Mouse (Mus musculus) heart, adult 2 months (tissue): ENCODE measurements around the gene Selenoo. TPM values are rescaled to one million over a fixed set of nuclear protein-coding genes. Genes with fewer than 3 reads are reported as not detected.

Experiments used
- DNase-seq, 2 experiments: peaks; one replicate each; pipeline ENCODE4 v3.0.0; 2021
- H3K27ac ChIP-seq: fragments of 200-600 bp; 2 replicates; pipeline ENCODE4 v1.8.1; 2022
- H3K27me3 ChIP-seq: fragments of 200-500 bp; 2 replicates; pipeline ENCODE4 v1.6.1; 2012; ENCODE audit warnings: mild to moderate bottlenecking, low read length, inconsistent platforms, mixed read lengths; ENCODE audit not compliant: control insufficient read depth, insufficient read depth
- H3K36me3 ChIP-seq: fragments of 200-500 bp; 2 replicates; pipeline ENCODE4 v1.6.1; 2012; ENCODE audit warnings: low read length, inconsistent platforms; ENCODE audit not compliant: control insufficient read depth, insufficient read depth
- H3K4me1 ChIP-seq: fragments of 200-500 bp; 2 replicates; pipeline ENCODE4 v1.6.1; 2011; ENCODE audit warnings: low read length; ENCODE audit not compliant: control insufficient read depth, insufficient read depth
- H3K4me3 ChIP-seq: fragments of 200-600 bp; 2 replicates; pipeline ENCODE4 v1.8.1; 2022
- H3K79me2 ChIP-seq: fragments of 200-500 bp; replicated peaks from 2 replicates; pipeline ENCODE4 v1.6.1; 2012; ENCODE audit warnings: mild to moderate bottlenecking, inconsistent platforms, low read length, moderate library complexity, mixed read lengths; ENCODE audit not compliant: control insufficient read depth, insufficient read depth
- H3K9ac ChIP-seq: fragments of 200-500 bp; 2 replicates; pipeline ENCODE4 v1.6.1; 2012; ENCODE audit warnings: low read depth, mild to moderate bottlenecking, control low read depth, inconsistent platforms, low read length, mixed read lengths
- CTCF ChIP-seq: fragments of 200-600 bp; IDR thresholded peaks from 2 replicates; pipeline ENCODE4 v1.8.1; 2022; ENCODE audit warnings: antibody characterized with exemption, mild to moderate bottlenecking, moderate library complexity
- EP300 ChIP-seq: fragments of 200-500 bp; IDR thresholded peaks from 2 replicates; pipeline ENCODE4 v1.6.1; 2011; ENCODE audit warnings: low read depth, low read length, control low read depth; ENCODE audit not compliant: insufficient read depth
- POLR2A ChIP-seq: fragments of 200-500 bp; IDR thresholded peaks from 2 replicates; pipeline ENCODE4 v1.6.1; 2011; ENCODE audit warnings: mild to moderate bottlenecking, low read depth, low read length, control low read depth; ENCODE audit not compliant: insufficient read depth
- WGBS: fragments of 180-500 bp; shearing (Covaris S2); methylation state at CpG from one replicate; pipeline ENCODE4 v1.1.7; 2018; 5-methylcytosine and 5-hydroxymethylcytosine counted together
- intact Hi-C: fragments of 180-260 bp; cut with DNase I; formaldehyde crosslinking; loops from one replicate; pipeline ENCODE4 v1.15.1; 2025
- polyA plus RNA-seq: library from polyadenylated mRNA; depleted of rRNA; stranded (reverse); fragments of >200 nt; gene quantifications from 2 replicates; pipeline ENCODE4 v1.2.3, GENCODE M21; 2012
- total RNA-seq, 2 experiments: library from RNA; stranded (reverse); gene quantifications; 2 replicates each; pipeline ENCODE4 v1.2.3; 2021

The Selenoo gene
- total and polyA plus RNA-seq, 3 experiments = 13.6 to 20.7 (median 16.5) TPM

DNA sequence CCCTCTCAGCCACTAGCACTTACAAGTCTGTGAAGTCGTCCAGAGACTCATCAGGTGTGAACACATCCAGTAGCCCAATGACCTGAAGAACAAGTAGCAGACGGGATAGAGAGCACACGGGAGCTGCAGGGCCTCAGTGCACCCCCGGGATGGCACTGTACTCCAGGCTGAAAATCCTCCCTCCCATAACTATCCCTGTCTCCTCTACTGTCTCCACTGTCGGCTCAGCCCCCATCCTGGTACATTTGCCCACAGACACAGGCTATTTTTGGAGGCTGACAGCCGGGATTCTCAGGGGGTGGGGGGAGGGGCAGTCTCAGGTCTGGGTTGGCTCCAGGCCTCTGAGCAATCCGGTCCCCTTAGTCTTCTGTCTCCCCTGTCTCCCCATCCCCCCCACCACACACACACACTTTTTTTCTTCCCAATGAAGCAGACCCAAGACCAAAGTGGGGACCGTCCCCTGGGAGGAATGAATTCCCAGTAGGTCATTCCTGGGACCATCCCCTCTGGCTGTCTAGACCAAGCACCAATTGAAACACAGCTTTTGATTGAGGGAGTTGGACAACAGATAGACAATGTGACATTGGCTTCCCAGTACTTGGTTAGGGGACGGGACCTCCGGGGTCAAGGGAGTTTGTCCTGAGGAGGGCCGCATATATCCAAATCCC lies 48.6 kb downstream of the Selenoo start:
- Histone ChIP-seq H3K9ac (0 out of 2 replicates have a peak overlapping the region, but pooled peaks have one; percentile 7), H3K4me1 (peaks cover 16% of the 10 kb centered on the region), H3K27ac (no peak overlapping the region; the same call in 1 of the 2 replicates), H3K36me3 (no peaks in the 10 kb centered on the region), H3K27me3 (no peaks in the 10 kb centered on the region), H3K79me2 (no peaks in the 10 kb centered on the region), H3K4me3 (no peak overlapping the region)
- TF ChIP-seq POLR2A = no peak
- no peak for TF ChIP-seq EP300
- no peak for TF ChIP-seq CTCF
- WGBS = 56% methylated on average over 11 of the region's 11 CpGs
- intact Hi-C loops = no loop called here
- DNase-seq = no peak

DNA sequence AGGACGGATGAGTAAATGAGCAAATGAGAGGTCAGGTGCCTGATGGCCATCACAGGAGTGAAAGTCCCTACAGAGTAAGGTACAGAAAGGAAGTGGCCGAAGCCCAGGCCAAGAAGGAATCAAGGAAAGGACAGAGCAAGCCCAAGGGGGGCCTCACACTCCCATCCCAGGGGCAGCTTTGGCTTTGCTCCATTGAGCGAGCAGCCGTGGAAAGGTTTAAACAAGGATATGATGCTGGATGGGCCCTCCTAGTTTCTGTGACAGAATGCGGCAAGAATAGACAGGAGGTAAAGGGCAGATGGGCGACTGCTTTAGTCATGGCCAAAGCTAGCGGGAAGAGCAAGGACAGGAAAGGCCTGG lies 49.1 kb downstream of the Selenoo start:
- no peak overlapping the region for H3K27ac ChIP-seq
- intact Hi-C loops = no loop called here
- no peaks in the 10 kb centered on the region for H3K36me3 ChIP-seq
- no peak overlapping the region for H3K9ac ChIP-seq
- WGBS = 72% methylated on average over 7 of the region's 7 CpGs
- no peaks in the 10 kb centered on the region for H3K79me2 ChIP-seq
- no peak for DNase-seq
- no peak overlapping the region for H3K4me3 ChIP-seq
- no peaks in the 10 kb centered on the region for H3K27me3 ChIP-seq
- TF ChIP-seq POLR2A = no peak
- no peak for TF ChIP-seq CTCF
- TF ChIP-seq EP300 = no peak
- peaks cover 16% of the 10 kb centered on the region for H3K4me1 ChIP-seq

DNA sequence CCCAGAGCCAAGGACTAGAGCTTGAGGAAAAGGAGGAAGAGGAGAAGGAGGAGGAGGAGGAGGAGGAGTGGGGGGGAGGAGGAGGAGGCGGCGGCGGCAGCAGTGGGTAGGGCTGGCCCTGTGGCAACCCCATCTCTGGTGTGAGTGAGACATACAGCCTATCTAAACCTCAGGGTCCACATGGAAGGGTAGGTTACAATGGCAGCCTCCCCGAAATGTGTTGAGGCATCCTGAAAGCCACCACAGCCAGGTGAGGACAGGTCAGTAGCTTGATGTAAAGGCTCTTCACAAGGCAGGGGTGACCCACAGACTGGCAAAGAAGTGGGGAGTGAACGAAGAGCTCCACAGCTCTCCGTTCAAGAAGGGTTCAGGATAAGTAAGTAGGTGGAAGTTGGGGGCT lies 49.6 kb downstream of the Selenoo start:
- Histone ChIP-seq H3K27ac (no peak overlapping the region), H3K9ac (no peak overlapping the region), H3K27me3 (no peaks in the 10 kb centered on the region), H3K4me3 (no peak overlapping the region), H3K4me1 (peaks cover 17% of the 10 kb centered on the region), H3K79me2 (no peaks in the 10 kb centered on the region), H3K36me3 (no peaks in the 10 kb centered on the region)
- TF ChIP-seq POLR2A (no peak), EP300 (no peak), CTCF (no peak)
- intact Hi-C loops = no loop called here
- WGBS = 92% methylated on average over 6 of the region's 6 CpGs
- no peak for DNase-seq

DNA sequence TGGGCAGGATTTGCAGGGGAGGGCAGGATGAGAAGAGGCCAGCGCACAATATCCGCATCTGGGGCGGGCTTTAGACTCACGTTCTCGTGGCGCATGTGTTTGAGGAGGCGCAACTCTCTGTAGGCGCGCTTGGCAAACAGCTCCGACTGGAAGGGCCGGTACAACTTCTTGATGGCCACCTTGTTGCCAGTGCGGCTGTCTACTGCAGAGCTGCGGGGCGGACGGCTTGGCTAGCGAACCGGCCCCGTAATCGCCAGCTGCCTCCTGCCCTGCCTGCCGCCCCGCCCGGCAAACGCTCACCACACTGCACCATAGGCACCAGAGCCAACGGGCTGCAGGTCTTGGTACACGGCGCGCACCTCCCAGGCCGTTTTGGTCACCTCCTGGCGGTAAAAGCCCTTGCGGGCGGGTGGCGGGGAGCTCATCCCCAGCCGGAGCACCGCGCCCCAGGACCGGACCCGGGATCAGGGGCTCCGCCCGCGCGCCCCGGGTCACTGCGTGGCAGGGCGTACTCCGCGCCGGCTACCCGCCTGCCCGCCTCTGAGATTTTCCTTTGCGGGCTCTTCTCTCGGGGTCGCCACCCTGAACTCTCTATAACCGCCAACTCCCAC lies 51.3 kb downstream of the Selenoo start:
- DNase-seq = peak; percentile 75 to 84
- Histone ChIP-seq H3K9ac (peak overlapping the region; percentile 95), H3K27me3 (no peaks in the 10 kb centered on the region), H3K4me1 (peaks cover 17% of the 10 kb centered on the region), H3K4me3 (peak overlapping the region; percentile 80), H3K79me2 (no peaks in the 10 kb centered on the region), H3K36me3 (no peaks in the 10 kb centered on the region), H3K27ac (peak overlapping the region; percentile 91)
- WGBS = under 1% methylated on average over 45 of the region's 53 CpGs
- intact Hi-C loops = loop anchor here (2.0 to 10.0 kb wide), 2 partner anchors 17 to 235 kb away; partner anchors contain the start of genes Odf3b, Sco2, Tubgcp6 and Tymp
- peak; percentile 81 for TF ChIP-seq POLR2A
- TF ChIP-seq EP300 = no peak
- TF ChIP-seq CTCF = no peak

DNA sequence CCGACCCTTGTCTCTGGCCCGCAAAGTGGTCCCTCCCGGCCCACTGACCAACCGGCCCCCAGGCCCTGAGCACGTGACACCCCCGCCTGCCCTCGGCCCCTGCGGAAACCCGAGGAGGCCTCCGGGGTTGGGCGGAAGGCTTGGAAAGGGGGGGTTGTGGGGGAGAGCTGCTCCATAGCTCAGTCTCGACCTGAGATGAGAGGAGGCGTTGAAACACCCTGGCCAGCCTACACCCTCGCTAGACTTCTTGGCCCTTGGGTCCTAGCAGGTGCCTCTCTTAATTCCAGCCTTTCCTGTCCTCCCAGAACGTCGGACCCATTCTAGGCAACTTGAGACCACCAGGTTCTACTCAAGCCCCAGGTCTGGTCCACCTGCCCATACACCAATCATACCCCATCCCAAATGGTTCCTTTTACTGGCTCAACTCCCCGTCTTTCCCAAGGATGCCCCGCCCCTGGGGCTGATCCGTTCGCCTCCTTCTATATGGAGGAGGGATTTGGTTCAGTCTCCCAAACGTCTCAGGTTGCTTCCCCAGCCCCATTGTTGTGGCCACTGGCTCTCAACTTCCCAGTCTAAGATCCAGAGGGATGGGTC lies 51.9 kb downstream of the Selenoo start, which contains the start of gene Mapk12:
Gene Mapk12, minus strand, starts transcription at position 45 of the 594 bp plus-strand sequence.
- no peak for TF ChIP-seq CTCF
- TF ChIP-seq POLR2A = peak; percentile 50; the same call in 1 of the 2 replicates
- intact Hi-C loops = loop anchor here (2.0 to 10.0 kb wide), 2 partner anchors 18 to 234 kb away; partner anchors contain the start of genes Odf3b, Sco2, Tubgcp6 and Tymp
- peak within 1 kb of the TSS; percentile 91 for H3K27ac ChIP-seq
- H3K27me3 ChIP-seq = no peaks in the 10 kb centered on the region
- no peaks in the 10 kb centered on the region for H3K36me3 ChIP-seq
- peak in 1 of 2 experiments; percentile 86 for DNase-seq
- peak within 1 kb of the TSS; percentile 95 for H3K9ac ChIP-seq
- peaks cover 17% of the 10 kb centered on the region for H3K4me1 ChIP-seq
- H3K79me2 ChIP-seq = no peaks in the 10 kb centered on the region
- peak within 1 kb of the TSS; percentile 80 for H3K4me3 ChIP-seq
- 2% methylated on average over 21 of the region's 21 CpGs for WGBS
